Mouse (Mus musculus) intestine, postnatal 0 days (tissue): ENCODE results near the gene Inafm2. TPM values are rescaled to one million over a fixed set of nuclear protein-coding genes. Genes with fewer than 3 reads are reported as not detected.

Source experiments
- ATAC-seq: fragments of 200-750 bp; cut with Nextera tagmentation; 2 replicates; pipeline ENCODE4 v1.8.0; 2017; ENCODE audit warnings: mild to moderate bottlenecking, moderate TSS enrichment, moderate library complexity
- H3K27ac ChIP-seq: fragments of 300-500 bp; sonication (generic); 2 replicates; pipeline ENCODE4 v1.5.1; 2014; ENCODE audit warnings: mild to moderate bottlenecking, low read depth, low read length, moderate library complexity
- H3K27me3 ChIP-seq: fragments of 300-500 bp; sonication (generic); replicated peaks from 2 replicates; pipeline ENCODE4 v1.6.1; 2014; ENCODE audit warnings: low read length, mixed read lengths; ENCODE audit not compliant: control insufficient read depth, insufficient read depth
- H3K36me3 ChIP-seq: fragments of 300-500 bp; sonication (generic); 2 replicates; pipeline ENCODE4 v1.6.1; 2014; ENCODE audit warnings: mild to moderate bottlenecking, moderate library complexity; ENCODE audit not compliant: control insufficient read depth, insufficient read depth
- H3K4me1 ChIP-seq: fragments of 300-500 bp; sonication (generic); replicated peaks from 2 replicates; pipeline ENCODE4 v1.6.1; 2014; ENCODE audit warnings: antibody characterized with exemption, low read length, mixed read lengths; ENCODE audit not compliant: control insufficient read depth, insufficient read depth
- H3K4me2 ChIP-seq: fragments of 300-500 bp; sonication (generic); replicated peaks from 2 replicates; pipeline ENCODE4 v1.6.1; 2014; ENCODE audit warnings: low read depth, mild to moderate bottlenecking, moderate library complexity
- H3K4me3 ChIP-seq: fragments of 300-500 bp; sonication (generic); 2 replicates; pipeline ENCODE4 v1.5.1; 2014; ENCODE audit warnings: low read depth, low read length
- H3K9ac ChIP-seq: fragments of 300-500 bp; sonication (generic); 2 replicates; pipeline ENCODE4 v1.6.1; 2014; ENCODE audit warnings: mild to moderate bottlenecking, low read depth, low read length
- H3K9me3 ChIP-seq: fragments of 300-500 bp; sonication (generic); 2 replicates; pipeline ENCODE4 v1.6.1; 2016; ENCODE audit warnings: mixed run types; ENCODE audit not compliant: control insufficient read depth
- CTCF ChIP-seq: sonication (generic); IDR thresholded peaks from 2 replicates; pipeline ENCODE4 v1.5.1; 2016; ENCODE audit warnings: low read depth, mild to moderate bottlenecking, control low read depth, antibody characterized with exemption, moderate library complexity
- WGBS: fragments of 180-500 bp; shearing (Covaris S2); extraction: QIAGEN DNeasy Blood & Tissue Kit; methylation state at CpG from one replicate; pipeline ENCODE4 v1.1.7; 2014; 5-methylcytosine and 5-hydroxymethylcytosine counted together
- polyA plus RNA-seq: library from polyadenylated mRNA; unstranded; fragments of >200 nt; fragmentation: Nextera tagmentation; extraction: Ambion mirVana; gene quantifications from 2 replicates; pipeline ENCODE4 v1.2.1, GENCODE M21; 2015

The Inafm2 gene
- polyA plus RNA-seq, 1 experiment from 2014 or later = 24.7 TPM

GRCm38 (mm10) chr2:118701161-118701560, 44.4 kb upstream of the Inafm2 start:
- H3K27ac ChIP-seq = no peak overlapping the region
- H3K36me3 ChIP-seq = no peaks in the 10 kb centered on the region
- H3K27me3 ChIP-seq = peaks cover 63% of the 10 kb centered on the region
- no peak overlapping the region for H3K9ac ChIP-seq
- H3K4me3 ChIP-seq = no peak overlapping the region
- WGBS = 39% methylated on average over 5 of the region's 5 CpGs
- 0 out of 2 replicates have a peak, but pooled peaks cover 6% of the 10 kb centered on the region for H3K4me1 ChIP-seq
- H3K9me3 ChIP-seq = no peaks in the 10 kb centered on the region
- H3K4me2 ChIP-seq = no peak overlapping the region
- no peak for ATAC-seq
- no peak for TF ChIP-seq CTCF

GRCm38 (mm10) chr2:118701971-118702882, 43.3 kb upstream of the Inafm2 start:
- ATAC-seq = no peak
- Histone ChIP-seq H3K9ac (0 out of 2 replicates have a peak overlapping the region, but pooled peaks have one; percentile 26), H3K4me3 (peak overlapping the region; percentile 51), H3K9me3 (no peaks in the 10 kb centered on the region), H3K27ac (no peak overlapping the region), H3K4me1 (0 out of 2 replicates have a peak, but pooled peaks cover 6% of the 10 kb centered on the region), H3K36me3 (no peaks in the 10 kb centered on the region), H3K4me2 (peak overlapping the region; percentile 83), H3K27me3 (peaks cover 73% of the 10 kb centered on the region)
- TF ChIP-seq CTCF = no peak
- 11% methylated on average over 51 of the region's 51 CpGs for WGBS

GRCm38 (mm10) chr2:118702883-118703761, 42.4 kb upstream of the Inafm2 start:
- no peaks in the 10 kb centered on the region for H3K36me3 ChIP-seq
- H3K4me3 ChIP-seq = peak overlapping the region; percentile 51
- peak overlapping the region; percentile 28; the same call in 1 of the 2 replicates for H3K27ac ChIP-seq
- H3K4me2 ChIP-seq = peak overlapping the region; percentile 83
- H3K27me3 ChIP-seq = peaks cover 81% of the 10 kb centered on the region
- under 1% methylated on average over 92 of the region's 93 CpGs for WGBS
- ATAC-seq = peak; percentile 28
- TF ChIP-seq CTCF = peak; percentile 60
- H3K9ac ChIP-seq = 0 out of 2 replicates have a peak overlapping the region, but pooled peaks have one; percentile 26
- 0 out of 2 replicates have a peak, but pooled peaks cover 6% of the 10 kb centered on the region for H3K4me1 ChIP-seq
- H3K9me3 ChIP-seq = no peaks in the 10 kb centered on the region

GRCm38 (mm10) chr2:118703913-118704730, 41.4 kb upstream of the Inafm2 start, which contains the start of gene Ankrd63:
Ankrd63 (minus strand) TSS chr2:118703963.
- H3K4me2 ChIP-seq = peak within 1 kb of the TSS; percentile 83
- peak within 1 kb of the TSS; percentile 28; the same call in 1 of the 2 replicates for H3K27ac ChIP-seq
- 0 out of 2 replicates have a peak within 1 kb of the TSS, but pooled peaks have one; percentile 26 for H3K9ac ChIP-seq
- no peak for TF ChIP-seq CTCF
- H3K36me3 ChIP-seq = no peaks in the 10 kb centered on the region
- WGBS = 2% methylated on average over 50 of the region's 50 CpGs
- H3K9me3 ChIP-seq = no peaks in the 10 kb centered on the region
- 0 out of 2 replicates have a peak, but pooled peaks cover 6% of the 10 kb centered on the region for H3K4me1 ChIP-seq
- H3K27me3 ChIP-seq = peaks cover 86% of the 10 kb centered on the region
- H3K4me3 ChIP-seq = peak within 1 kb of the TSS; percentile 51
- no peak for ATAC-seq

GRCm38 (mm10) chr2:118706436-118706835, 39.1 kb upstream of the Inafm2 start:
- no peak overlapping the region for H3K4me3 ChIP-seq
- H3K9ac ChIP-seq = no peak overlapping the region
- H3K36me3 ChIP-seq = no peaks in the 10 kb centered on the region
- H3K4me1 ChIP-seq = 0 out of 2 replicates have a peak, but pooled peaks cover 11% of the 10 kb centered on the region
- peaks cover 84% of the 10 kb centered on the region for H3K27me3 ChIP-seq
- H3K27ac ChIP-seq = no peak overlapping the region
- 0 out of 2 replicates have a peak, but pooled peaks have one; percentile 20 for TF ChIP-seq CTCF
- no peak for ATAC-seq
- 23% methylated on average over 6 of the region's 6 CpGs for WGBS
- no peak overlapping the region for H3K4me2 ChIP-seq
- H3K9me3 ChIP-seq = no peaks in the 10 kb centered on the region
